Mouse (Mus musculus) right cerebral cortex, postnatal 36 days (tissue): Measurements from ENCODE around the gene Ptprt.

ENCODE experiments used
- DNase-seq, 2 experiments: peaks; one replicate each; pipeline ENCODE4 v3.0.0; 2022; ENCODE audit warnings: low spot score in 2 of 2, mixed read lengths in 1 of 2

The Ptprt gene

DNA sequence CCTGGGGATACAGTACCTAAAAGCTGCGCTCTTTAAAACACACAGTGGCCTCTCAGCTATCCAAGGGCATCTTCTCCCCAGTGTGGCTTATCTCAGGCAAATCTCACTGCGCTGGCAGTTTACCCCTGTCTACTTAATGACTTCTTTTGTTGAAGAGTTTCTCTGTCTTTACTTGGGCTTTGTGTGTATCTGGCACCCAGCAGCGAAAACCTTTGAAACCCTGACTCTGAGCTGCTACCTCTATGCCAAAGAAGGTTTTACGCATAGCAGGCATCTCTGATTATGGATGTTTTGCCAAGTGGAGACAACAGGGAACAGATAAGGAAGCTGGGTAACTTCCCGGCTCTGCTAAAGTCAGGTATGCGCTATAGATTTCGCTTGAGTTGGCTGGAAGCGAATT is 956.1 kb downstream of the Ptprt start:
- no peak for DNase-seq

DNA sequence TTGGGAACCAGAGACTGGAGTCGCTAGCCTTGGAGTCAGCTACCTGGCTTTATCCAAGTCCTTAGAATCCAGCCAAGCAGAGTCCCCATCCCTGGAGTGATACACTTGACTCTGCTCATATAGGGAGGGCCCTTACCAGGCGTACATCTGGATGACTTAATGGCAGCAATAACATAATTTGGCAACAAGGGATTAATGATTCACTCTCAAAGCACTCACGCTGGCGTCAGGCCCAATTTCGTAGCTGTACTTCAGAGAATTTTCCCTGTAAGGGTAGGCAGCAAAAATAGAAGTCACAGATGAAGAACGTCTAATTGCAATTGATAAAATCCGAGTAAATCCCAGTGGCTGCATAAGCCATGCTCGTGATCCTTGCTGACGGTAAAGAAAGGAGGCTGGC is 956.5 kb downstream of the Ptprt start:
- peak in 1 of 2 experiments; percentile 6 for DNase-seq

DNA sequence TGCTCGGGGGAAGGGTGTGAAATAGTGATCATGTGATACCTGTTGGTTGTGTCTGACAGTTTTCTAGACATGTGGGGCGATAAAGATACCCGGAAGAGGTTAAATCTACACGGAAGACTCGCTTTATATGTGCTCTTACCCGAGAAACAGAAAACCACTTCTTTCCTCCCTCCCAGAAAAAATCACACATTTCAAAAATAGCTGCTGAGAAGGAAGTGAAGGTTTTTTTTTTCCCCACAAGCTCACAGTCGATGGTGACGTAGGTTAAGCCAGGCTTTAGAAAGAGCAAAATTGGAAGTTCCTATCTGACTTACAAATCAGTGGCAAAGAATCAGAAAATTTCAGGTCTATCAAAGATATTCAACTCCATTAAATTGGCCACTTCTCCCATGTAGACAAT is 965.1 kb downstream of the Ptprt start:
- peak in 1 of 2 experiments; percentile 1 for DNase-seq

DNA sequence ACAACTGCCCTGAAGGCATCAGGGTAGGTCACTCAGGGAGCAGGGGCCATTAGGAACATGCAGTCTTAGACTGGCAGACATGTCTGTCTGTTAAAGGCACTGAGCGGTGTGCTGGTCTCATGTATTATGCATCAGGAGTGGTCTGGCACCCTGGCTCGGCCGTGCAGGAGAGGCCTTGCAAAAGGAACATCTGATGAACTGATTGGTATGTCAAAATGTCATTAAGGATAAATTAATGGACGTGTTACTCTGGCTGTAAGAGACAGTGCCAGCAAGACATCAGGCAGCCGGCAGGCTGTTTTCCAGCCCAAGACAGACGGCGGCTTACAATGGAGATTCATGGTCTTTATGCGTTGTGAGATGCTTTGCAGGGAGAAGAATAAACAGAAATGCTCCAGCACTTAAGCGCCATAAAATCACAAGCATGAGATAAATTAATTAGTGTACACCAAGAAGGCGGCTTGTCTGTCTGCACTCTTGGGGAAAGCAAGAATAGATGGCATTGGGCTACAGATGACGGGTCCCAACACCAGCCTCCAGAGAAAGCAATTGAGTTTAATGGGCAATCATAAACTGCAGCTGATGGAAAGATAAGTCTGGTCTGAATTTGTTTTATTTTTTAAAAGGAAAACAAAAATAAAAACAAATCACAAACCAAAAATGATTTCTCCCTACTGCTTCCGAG is 992.5 kb downstream of the Ptprt start:
- DNase-seq: no peak

DNA sequence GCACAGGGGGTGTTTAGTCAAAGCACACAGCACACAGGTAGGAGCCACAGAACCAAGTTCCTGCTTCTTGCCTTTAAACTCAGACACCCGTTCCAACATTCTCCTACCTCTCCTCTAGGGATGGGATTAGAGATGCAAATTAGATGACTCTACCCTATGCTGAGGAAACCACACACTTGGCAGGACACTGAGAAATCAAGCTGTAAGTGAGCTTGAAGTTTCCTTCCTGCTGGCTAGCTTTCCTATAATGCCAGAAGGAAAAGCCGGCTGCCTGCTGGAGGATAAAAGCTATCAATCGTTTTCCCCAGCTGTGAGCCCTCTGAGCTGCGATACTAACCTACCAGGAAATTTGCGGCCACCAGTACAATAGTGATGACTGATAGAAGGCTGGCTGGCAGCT is 999.0 kb downstream of the Ptprt start:
- no peak for DNase-seq

DNA sequence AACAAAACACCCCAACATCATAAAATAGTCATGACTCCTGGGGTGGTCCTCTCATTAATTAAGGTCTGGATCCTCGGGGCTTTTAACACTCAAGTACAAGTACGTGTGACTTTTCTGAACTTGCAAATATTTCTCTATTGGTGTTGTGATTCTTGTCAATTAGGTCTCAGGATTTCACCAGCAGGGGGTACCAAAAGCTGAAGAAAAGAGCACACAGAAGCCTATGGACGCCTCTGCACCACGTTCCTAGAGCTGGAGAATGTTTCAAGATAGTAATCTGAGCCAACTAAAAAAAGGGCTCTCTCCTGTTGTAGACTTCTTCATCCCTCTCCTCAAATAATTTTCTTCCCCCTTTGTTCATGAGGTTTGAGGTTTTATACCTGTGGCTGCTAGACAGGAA is 1000.1 kb downstream of the Ptprt start:
- peak; percentile 5 to 11 for DNase-seq

DNA sequence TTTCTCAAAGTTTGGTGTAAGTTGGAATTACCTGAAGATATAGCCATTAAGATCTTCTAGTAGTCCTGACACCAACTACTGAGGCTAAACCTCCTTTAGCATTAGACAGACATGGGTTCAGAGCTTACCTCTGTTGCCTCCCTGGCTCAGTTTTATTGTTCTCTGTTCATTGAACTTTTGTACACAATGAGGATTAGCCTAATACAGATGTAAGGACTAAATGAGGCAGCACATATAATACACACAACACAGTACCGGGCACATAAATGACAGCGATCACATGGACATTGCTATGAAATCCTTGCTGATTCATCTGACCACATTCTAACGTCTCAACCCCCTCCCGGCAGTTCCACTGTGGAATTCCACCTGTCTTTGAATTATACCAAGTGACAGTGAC is 1003.9 kb downstream of the Ptprt start:
- no peak for DNase-seq

DNA sequence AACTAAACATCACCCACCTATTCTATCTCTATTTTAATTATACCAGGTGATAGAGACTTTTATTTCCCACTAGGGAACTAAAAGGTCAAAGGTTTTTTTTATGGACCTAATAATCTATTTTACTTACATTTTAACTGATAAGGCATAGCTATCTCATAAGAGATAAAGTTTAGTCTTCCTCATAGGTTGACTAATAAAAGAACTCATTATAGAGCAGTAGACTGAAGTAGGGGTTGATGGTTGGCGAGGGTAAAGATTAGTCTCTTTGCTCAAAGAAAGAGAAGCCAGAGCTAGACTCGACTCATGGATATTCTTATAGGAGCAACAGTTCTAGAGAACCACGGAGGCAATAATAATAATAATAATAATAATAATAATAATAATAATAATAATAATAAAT is 1004.3 kb downstream of the Ptprt start:
- DNase-seq: no peak

DNA sequence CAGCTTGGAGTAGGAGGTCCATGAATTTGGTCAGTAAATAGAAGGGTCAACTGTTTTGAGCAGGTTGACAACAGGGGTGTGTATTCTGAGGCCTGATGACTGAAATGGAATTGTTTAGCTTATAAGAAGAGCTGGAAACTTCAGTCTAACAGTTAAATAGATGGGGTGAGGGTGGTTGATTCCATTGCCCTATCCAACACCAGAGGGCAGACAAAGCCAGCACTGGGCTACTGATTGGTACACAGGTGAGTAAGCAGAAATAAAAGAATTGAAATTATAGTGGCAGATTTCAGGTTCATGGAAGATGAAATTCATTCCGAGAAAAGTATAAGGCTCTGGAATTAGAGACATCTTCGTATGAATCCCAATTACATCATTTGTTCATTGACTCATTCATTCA is 1020.1 kb downstream of the Ptprt start:
- no peak for DNase-seq

DNA sequence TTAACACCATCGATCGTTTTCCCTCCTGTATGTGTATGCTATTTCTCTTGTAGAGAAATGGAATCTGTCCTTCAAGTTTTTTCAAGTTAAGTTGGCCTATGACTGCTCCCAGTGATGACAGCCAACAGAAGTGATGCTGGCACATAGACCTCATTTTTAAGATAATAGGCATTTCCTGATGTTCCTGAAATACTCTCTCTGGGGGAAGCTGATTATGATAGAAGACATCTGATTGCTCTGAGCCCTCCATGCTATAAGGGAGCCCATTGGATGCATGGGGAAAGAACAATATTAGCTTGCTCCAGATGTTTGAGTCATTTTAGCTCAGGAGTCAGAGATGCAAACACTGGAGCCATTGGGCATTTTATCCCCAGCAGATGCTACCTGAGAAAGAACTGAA is 1026.9 kb downstream of the Ptprt start:
- DNase-seq: no peak

DNA sequence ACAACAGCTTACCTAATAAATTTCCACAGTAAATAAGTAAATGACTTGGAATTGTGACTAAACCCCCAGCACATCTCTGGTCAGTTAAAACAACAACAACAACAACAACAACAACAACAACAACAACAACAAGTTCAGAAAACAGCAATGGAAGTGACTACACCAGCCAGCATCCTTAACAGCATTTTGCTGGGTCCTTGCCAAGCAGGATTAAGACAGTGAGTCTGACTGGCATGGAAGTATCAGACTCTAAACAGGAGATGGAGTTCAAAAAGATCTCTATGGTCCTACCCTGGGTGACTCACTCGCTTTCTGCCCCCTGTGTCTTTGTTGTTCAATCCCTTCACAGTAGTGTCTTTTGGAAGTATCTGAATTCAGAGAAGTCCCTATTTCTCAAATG is 1035.1 kb downstream of the Ptprt start:
- no peak for DNase-seq

DNA sequence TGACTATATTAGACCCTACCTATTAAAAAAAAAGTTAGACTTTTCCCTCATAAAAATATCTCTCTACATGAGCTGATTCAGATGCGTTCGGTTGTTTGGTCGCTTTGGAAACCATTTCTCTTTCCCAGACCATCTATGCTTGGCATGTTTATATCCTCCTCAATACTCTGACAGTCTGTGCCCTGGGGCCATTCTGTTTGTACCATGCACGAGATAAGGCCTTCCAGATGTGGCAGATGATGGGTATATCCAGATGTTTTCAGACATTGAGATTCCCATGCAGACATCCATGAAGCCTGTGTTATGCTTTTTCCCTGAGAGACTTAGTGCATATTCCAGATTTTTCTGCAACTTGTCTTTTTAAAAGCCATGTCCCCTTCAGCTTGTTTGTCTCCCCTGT is 1052.5 kb downstream of the Ptprt start:
- DNase-seq: no peak

DNA sequence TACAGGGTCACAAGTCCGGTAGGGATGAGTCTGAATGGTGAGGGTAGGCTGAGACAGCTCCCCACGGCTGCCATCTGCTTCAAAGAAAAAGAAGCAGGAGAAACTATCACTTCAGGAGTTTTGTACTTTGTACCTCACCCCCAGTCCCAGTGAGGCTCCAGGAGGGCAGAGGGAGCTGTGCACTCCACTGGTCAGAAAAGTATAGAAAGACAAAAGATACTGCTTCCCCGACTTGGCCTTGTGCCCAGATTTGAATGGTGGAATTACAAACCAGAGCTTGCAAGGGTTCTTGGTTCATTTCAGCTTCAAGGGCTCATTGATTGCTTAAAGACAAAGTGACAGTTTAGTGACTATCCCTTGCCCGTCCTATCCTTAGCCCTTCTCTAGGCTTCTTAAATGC is 1053.6 kb downstream of the Ptprt start:
- DNase-seq: no peak

DNA sequence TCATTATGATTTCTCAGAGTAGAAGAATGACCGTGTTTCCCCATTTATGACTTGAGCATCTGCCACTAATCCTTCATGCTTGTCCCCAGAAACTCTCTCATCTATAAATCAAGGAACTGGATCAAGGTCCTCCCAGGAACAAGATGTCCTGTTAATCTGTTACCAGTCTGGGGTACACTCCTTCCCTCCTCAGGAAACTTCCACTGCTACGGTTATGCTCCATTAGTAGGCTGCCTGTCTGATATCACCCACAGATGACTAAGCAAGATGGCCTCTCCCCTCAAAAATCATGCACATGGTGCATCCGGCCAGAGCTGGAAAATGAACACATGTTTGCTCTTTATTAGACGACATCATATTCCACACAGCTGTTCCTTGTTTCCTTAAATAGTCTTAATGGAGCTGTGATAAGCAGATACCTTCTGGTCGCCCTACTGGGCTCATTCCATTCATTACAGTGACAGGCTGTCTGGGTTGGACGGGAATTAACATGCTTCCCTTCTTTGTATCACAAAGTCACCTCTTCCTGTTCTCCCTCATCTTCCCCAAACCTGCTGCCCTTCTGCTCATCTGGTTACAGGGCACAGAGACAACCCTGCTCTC is 1060.6 kb downstream of the Ptprt start:
- no peak for DNase-seq

DNA sequence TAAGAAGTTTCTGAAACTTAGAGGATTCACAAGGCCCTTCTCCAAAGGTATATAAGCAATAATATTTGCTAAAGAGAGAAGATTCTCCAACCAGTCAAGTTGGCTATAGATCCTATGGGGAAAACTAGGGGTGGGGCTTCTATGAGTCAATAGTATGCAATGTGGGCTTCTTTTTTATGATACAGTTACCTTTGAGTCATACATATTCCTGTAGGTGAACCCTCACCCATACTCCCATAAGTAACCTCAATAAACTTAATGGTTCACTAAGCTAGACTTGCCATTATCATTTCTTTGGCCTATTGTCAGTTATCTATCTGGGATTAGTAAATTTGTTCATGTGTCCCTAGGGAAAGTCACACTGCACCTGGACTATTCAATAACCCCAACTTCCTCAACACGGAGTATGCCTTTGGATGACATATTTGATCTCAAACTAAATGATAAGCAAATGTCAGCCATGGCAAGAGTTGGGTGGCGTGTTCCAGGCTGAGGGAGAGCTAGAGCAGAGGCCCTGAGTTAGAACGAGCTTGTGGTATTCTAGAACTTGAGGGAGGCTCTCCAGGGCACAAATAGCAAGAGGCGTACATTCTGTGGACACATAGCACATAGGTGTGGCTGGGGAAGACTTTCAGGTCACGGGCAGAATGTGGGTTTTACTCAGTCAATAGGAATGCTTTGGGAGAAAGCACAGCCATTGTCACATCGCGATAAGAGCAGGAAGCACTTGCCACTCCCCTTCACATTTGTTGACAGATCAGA is 1067.4 kb downstream of the Ptprt start:
- no peak for DNase-seq

DNA sequence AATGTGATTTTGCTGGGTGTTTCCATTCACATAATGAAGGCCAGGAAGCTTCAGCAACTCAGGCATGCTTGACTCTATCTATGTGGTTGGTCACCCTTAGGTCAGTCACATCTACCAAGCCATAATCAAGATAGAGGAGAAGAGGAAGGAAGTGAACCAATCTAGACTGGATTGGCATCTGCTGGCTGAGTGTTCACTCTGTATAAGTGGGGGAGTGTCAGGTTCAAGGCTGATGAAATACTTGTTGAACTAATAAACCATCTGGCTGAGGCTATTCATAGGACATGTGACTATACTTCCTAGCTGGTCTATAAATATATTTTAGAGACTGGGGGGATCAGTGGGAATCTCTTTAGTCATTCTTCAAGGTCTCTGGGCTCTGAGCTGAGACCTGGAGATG is 1086.5 kb downstream of the Ptprt start:
- no peak for DNase-seq

DNA sequence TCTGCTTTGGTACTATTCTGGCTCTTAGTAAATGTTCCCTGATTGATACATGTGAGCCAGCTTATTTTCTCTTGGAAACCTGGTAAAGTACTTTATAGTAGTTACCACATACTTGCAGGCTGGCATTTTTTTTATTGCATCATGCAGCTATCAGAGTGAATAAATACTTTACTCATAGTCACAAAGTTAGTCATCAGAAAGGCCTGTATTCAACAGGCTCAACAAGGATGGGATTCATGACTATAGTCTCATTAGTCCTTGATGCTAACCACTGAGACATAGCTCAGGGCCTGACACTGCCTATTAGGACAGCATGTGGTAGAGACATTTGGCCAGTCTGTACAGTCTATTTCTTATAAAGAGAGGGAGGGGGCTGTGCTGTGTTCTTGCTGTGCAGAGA is 1088.7 kb downstream of the Ptprt start:
- no peak for DNase-seq

DNA sequence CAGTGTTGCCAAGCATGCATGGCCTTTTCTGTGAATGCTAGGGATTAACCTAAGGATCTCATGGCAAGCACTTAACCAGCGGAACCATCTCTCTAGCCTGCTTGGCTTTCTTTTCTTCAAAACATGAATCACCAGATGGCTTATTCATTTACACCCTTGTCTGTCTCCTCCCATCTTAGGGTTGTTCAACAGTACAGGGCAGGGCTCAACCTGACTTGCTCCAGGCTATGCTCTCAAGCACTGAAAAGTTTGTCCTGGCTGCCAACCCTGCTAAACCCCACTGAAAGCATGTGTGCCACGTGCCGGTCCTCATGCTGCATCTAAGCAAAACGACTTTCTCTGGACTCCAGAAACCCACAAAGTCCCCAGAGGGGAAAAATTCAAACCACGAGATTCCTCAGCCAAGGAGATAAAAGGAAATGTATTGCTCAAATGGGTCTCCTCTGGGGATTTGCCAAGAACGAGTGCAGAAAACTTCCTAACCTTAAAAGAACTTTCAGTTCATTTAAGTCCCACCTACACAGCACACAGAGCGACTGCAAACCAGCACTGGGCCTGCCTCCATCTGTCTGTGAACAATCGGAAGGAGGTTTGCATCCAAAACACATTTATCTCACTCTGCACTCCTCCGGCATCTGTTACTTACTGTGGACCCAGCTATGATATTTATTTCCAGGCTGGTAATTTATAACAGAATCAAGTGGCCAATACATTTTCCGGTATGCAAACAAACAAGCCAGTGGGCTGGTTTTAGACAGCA is 1090.5 kb downstream of the Ptprt start:
- DNase-seq: peak; percentile 24 to 48

DNA sequence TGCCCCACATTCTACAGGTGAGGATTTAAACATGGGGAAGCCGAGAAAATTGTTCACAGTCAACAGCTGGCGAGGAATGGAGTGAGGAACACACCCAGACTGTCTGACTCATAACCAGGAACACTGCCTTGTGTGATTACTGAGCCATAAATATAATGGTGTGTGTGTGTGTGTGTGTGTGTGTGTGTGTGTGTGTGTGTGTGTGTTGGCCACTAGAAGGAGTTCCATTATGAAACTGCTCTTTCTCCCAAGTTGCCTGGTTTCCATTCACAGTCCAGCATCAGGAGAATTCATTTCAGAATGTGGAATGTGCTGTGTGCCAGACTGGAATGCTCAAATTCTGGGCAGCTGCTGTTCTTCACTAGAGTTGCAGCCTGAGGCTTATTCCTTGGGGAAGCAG is 1099.4 kb downstream of the Ptprt start:
- peak; percentile 22 to 43 for DNase-seq

DNA sequence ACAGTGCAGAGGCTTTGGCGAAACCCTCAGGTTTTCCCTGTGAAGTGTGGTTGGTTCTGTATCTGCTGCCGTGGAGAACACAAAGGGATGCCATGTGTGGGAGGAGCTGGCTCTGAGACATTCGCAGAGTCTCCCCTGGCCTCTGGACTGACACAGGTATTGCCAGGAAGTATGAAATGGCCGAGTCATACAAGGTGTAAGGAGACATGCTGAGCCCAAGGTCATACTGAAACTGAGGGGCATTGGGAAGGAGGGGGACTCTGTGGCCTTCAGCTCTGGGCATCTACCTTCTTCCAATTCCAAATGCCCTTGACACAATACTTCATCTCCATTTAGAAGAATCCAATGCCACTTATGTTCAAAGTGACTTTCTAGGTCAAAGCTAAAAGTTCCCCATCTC is 1103.1 kb downstream of the Ptprt start:
- DNase-seq: no peak

DNA sequence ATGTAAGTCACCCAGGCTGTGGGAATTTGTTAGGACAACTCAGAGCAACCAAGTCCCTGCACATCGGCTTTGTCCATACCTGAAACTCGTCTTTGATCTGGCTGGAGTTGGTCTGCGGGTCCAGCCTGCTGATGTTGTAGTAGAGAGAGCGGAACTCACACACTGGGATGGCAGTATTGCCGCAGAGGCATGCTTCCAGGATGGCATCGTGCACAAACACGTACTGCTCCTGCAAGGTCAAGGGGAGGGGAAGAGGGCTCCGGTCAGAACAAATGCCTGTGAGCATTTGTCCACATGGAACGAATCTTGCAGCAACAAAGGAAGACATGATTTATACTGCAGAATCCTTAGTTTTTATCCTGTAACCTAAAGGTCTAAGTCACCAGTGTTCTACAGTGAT is 1107.3 kb downstream of the Ptprt start:
- no peak for DNase-seq

DNA sequence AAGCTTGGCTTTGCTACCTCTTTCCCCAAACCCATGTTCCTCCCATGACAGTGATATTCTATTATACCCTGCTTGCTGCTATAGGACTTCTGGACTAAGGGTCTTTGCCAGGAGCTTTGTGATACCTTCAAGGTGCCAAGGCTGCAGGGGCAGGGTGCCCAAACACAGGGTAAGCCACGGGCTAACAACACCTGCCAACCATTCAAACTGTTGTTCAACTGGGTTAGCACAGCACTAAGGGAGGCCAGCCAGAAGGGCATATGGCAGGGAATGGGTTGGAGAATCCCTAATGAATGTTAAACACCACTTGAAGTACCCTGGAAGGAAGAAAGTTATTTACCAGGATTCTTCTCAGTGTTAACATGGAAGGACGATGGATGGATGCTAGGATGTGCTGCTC is 1108.9 kb downstream of the Ptprt start:
- DNase-seq: no peak
